Mouse (Mus musculus): ENCODE data around the gene Prss47.

DNA sequence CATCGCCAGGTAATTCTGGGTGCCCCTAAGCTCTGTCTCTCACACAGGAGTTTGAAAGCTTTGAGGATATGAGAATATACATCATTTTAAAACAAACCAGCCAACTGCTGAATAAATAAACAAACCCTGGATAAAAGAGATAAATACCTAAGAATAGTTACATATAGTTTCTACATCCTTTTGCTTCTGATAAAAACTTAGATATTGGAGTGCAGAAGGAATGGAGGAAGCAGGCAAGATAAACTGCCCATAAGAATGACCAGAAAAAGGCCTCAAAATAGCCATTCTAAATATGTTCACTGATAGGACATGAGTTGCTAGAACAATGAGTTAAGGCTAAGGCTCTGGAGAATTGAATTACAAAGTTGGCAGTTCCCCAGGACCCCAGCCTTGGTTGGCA, 45.8 kb downstream of the Prss47 start:
- TF ChIP-seq CTCF (IDR thresholded peaks at IDR 0.05; ENCODE audit: extremely low read depth, insufficient read depth, insufficient read length, insufficient replicate concordance) (no peak), POLR2A (IDR thresholded peaks at IDR 0.05; ENCODE audit: low read depth, low read length) (no peak)
